Mouse (Mus musculus) embryo, embryonic 10.5 days (tissue): ENCODE data around the gene Fos.
A peak's percentile ranks its signal among the peaks of the same experiment; 100 is the strongest.

Source experiments
- DNase-seq: peaks from one replicate; pipeline ENCODE4 v3.0.0-alpha.2; 2015; ENCODE audit warnings: low spot score

The Fos gene

DNA sequence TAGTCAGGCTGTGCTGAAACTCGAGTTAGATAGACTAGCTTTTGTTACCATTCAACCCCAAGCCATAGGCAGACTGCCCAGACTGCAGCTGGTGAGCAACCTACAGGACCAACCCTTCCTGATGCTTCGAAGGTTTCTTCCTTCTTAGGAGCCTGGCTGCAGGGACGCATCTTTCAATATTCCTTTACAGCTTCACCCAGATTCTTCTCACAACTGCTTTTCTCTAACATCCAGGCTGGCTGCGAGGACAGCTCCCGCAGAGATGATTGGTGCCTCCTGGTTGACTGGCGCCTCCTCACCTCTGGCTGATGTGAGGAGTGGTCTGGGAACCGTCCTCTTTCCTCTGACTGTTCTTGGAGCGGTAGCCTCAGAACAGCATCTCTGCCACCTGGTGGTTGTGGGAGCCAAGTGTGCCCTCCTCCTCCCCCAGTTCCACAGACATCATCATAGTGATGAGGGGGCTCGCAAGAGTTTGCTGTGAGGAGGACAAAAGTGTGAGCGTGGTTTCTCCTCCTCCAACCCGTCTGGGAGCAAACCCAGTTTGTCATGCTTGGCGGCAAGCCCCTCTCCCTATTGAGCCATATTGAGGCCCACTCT, 14.0 kb downstream of the Fos start:
- peak; percentile 89 for DNase-seq

DNA sequence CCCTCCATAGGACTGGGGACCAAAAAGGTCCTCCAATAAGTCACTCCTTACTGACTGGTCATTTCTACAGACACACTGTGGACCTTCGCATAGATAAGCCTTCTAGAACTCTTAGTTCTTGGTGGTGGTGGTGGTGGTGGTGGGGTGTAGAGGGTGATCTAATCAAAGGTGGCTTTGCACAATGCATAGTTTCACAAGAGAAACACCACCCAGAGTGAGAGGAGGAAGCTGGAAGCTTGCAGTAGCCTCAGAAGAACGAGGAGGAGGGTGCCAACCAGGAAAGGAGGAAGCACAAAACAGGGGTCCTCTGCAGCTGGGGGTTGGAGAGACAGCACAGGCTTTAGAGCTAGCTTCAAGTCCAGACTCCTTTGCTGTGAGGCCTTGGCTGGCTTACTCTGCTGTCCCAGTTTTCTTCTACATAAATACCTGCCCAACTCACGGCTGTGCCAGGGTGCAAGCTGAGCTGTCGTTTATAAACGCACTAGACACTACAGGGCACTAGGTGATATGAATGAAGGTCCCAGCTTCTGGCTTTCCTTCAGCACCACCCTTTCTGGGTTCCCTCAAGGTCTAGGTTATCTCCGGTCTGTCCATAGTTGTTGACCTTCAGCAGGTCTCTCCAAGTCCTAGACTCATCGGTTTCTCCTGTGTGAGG, 15.7 kb downstream of the Fos start:
- no peak for DNase-seq

DNA sequence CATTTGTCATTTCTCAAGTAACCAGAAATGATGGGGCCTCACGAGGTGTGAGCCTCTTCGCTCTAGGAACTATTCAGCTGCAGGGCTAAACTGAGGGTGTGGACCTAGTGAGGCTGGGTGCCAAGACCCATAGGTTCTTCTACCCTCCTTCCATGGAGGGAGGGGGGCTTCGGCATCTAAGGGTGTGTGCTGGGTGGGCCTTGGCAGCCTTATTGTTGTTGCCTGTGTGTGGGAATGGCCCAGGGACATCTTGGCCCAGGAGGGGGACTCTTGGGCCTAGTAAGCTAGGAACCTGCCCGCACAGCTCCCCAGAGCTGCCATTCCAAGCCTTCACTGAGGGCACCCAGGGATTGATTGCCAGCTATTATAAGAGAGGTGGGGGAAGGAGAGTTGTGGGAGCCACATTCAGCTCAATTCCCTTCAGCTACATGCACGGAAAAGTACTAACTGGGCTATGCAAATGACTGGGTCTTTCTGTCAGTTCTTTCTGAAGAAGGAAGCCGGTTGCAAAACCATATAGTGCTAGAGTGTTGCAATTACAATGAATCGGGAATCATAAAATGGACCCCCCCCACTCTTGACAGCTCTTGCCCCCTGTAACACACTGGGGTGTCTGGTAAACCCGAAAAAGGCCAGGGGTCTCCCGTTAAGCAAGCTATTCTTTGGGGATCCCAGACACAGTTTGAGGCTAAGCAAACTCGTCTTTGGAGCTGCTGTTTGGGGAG, 16.6 kb downstream of the Fos start:
- no peak for DNase-seq

DNA sequence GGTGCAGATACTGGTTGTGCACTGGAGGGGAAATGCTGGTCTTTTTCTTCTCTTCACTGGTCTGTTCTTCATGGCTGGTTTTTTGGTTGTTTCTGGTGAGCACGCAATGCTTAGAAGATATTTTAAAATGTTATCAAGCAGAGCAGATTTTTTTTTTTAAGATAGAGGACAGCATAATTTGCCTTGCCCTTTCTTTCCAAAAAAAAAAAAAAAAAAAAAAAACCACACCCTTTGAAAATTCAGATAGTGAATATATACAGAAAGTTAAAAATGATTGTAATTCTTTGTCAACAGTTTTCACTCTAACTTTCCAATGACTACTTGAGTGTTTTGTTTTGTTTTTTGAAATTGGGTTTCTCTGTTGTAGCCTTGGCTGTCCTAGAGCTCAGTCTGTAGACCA, 17.3 kb downstream of the Fos start:
- no peak for DNase-seq

DNA sequence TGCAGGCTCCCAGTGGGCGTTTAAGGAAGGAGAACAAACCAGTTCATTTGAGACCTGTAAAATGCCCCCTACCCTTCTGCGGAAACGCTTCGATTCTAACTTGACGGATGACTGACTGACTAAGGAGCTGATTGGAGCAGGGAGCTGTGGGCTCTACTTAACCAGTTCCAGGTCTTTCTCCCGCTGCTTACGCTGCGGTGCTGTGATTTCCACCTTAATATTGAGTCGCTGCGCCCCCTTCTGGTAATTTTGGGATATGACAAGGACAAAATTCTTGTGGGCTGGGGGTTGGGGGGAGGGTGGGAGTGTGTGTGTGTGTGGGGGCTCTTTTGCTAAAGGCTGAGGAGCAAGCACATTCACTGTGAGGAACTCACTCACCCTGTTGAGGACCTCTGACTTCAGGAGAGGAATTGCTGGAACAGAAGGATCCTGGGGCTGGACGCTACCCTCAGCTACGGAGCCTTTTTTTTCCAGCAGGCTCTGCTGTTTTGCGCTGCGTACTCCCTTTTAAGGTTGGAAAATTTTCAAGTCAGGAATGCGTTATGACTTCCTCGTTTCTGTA, 18.5 kb downstream of the Fos start:
- peak; percentile 93 for DNase-seq

DNA sequence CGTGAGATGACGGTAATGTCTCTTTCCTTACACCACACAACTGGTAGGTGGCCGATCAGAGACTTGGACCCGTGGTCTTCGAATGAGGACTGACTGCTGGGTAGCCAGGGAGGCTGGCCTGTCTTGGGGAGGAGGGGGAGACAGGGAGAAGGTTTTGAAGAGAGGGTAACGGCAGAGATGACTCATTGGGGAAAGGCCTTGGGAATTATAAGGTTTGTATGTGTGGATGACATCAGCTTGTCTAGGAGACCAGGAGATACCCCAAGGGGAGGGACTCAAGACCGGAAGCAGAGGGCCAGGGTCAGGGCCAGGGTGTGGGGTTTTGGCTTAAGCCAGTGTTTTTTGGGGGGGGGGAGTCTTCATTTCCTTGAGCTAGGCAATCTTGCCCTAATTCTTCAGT, 22.6 kb downstream of the Fos start:
- DNase-seq, result no peak

DNA sequence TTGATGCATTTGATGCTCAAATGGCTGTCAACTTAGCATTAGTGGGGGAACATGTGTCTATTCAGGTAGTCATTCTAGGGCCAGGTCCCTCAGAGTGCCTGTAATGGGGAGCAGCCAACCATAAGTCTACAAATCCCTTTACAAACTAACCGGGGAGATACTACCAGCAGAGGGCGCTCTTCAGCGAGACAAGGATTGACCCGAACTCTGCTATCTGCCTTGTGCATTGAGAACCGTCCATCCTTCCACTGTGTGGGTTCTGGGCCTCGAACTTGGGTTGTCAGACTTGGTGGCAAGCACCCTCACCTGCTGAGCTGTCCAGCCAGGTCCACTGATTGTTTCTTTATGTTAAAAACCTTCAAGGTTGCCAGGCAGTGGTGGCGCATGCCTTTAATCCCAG, 23.1 kb downstream of the Fos start:
- DNase-seq, result peak; percentile 89

DNA sequence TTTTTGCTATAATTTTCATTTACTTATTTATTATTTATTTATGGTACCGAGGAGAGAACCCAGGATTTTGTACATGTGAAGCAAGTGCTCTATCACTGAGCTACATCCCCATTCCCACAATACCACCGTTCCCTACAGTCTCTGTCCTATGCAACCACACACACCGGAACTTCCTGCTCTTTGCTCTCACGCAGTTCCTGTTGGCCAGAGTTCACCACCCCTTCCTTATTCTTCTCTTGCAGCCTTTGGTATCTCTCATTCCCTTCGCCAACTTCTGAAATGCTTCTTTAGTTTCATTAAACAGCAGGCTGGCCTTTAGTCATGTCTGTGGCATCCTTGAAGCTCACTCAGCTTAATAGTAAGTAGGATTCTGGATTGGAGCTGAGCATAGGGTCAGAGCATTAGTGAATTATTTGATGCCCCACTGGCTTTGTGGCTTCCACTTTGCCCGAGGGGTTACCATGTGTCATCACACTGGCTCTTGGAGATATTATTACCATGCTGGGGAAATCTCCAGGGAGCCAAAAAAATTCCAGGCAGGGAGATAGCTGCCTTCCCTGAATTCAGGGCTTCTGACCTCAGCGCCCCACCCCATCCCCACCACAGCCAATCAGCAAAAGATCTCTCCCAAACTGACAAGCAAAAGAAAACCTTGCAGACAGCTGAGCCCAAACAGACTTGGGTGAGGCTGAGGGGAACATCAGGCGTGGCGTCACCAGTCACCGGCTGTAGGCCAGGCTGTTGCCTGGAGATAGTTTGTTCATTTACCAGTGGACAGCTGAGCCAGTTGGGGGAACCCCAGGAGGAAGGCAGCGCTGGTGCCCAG, 23.8 kb downstream of the Fos start:
- no peak for DNase-seq

DNA sequence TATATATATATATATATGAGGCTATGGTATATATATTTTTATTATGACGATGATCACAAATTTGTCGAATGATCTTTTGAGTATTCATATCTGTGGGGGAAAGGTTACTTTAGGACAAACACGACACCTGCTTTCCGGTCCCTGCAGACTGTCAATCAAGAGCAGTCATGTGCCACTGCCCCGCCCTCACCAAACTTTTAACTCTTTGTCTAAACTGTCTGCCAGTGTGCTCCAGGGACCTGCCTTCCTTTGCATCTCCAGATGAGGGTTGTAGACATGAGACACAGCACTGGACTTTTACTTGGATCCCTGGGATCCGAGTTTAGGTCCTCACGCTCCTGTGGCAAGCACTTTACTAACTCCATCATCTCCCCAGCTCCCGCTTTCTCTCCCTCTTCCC, 25.3 kb downstream of the Fos start:
- DNase-seq, result no peak

DNA sequence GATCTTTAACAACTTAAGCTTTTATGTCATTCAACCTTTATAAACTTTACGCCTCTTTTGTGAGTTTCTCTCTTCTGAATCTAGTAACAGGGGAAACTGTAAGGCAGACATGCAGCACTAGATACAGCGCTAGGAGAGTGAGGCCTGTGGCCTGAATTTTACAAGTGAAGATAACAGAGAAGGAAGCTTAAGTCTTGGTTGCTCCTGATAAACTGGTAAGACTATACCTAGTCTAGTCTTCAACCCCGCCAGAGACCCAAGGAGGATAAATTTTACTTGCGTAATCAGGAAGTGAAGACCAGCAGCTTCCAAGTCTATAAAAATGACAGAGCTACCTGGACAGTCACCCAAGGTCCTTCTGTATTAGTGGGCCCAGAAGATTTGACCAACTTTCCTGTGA, 29.0 kb downstream of the Fos start:
- no peak for DNase-seq

DNA sequence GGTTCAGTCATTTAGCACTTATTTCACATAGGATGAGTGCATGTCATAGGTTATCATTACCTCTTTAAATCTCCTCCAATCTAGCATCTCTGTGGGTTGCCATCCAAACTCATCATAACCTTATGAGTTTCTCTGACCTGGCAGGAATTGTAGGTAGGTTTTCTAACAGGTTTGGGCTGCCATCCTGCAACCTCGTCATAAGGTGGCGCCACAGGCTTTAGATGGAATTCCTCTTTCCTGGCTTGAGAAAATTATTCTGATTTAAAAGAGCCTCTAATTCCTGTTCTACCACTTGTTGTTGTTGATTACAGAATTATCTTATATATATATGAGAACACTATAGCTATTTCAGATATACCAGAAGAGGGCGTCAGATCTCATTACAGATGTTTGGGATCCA, 34.5 kb downstream of the Fos start:
- DNase-seq, result peak; percentile 61

DNA sequence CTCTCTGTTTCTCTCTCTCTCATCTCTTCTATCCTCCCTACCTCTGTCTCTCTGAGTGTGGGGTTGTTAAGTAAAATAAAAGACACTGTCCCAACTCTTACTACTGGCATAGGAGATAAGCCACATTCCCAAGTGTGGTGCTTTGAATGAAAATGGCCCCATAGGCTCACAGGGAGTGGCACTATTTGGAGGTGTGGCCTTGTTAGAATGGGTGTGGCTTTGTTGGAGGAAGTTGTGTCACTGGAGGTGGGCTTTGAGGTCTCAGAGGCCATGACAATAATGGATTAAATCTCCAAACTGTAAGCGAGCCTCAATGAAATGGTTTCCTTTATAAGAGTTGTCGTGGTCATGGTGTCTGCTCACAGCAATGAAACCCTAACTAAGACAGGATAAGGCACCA, 36.3 kb downstream of the Fos start:
- DNase-seq, result no peak

DNA sequence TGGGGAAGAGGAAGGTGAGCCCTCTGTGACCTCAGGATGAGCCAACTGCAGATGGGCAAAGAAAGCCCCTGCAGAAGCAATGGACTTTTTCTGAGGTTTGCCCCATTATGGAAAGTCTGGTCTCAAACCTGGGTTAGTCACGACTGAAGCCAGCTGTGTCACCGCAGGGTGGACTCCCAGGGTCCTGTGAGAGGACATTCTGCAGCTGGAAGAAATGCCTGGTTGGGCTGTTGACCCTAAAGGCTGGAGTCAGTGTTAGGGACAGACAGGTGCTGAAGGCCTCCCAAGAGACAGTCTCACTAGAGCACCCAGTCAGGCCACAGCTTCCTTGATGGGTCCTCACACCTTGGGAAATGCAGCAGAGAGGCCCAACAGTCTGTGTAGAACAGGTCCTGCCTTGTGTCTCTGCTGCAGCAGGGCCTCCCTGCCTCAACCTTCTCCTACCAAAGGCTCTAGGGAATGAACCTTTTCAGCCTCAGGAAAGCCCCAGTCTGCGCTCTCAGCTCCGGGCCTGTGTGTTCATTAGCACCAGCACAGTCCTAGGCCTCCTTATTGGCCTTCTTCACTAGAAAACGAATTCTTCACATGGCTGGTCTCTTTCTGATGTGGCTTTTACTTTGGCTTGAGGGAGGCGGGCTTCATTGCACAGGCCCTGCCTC, 40.2 kb downstream of the Fos start:
- DNase-seq, result no peak

DNA sequence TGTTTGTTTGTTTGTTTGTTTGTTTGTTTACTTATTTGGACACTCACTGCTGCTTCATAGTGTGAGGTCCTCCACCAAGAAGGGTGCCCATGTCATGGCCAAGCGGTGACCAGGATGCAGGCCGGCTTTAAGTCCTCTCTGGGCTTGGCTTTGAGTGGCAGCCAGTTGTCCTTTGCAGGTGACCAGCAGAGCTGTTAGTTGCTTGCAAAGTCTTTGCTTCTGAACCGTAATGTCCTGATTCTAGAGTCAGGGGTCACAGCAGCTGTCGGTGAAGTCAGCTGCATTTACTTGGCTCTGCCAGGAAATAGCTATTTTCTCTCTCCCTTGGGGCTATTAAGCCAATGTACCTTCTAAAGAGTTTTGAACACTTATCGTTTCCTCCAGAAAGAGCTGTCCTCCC, 41.3 kb downstream of the Fos start:
- no peak for DNase-seq

DNA sequence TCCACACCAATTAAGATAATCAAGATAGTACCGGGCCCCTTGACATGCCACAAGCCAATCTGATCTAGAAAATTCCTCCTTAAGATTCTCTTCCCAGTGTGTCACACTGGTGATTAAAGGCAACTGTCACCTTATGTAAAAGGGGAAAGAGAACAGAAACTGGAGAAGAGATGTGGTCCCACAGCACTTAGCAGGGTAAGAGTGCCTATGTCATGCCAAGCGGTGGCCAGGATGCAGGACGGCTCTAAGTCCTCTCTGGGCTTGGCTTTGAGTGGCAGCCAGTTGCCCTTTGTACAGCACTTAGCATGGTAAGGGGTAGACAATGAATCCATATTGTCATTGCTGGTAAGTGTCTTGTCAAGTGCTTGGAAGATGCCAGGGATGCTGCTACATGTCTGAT, 42.2 kb downstream of the Fos start:
- DNase-seq, result no peak

DNA sequence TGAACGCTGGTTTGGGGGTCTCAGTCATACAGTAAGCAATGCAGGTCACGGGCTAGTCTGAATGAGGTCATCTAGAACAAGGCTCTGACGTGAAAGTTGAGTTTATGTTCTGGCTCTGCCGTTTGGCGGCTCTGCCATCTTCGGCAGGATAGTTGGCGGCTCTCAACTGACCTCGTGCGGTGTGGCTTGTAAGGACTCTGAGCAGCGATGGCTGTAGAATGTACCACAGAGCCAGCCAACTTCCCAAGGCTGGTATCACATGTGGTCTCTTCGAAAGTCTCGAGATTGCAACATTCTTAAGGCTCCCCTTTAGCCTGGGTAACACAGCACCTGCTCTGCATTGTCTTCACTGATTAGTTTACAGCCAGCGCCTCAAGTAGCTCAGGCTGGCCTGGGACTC, 43.6 kb downstream of the Fos start:
- DNase-seq, result no peak

DNA sequence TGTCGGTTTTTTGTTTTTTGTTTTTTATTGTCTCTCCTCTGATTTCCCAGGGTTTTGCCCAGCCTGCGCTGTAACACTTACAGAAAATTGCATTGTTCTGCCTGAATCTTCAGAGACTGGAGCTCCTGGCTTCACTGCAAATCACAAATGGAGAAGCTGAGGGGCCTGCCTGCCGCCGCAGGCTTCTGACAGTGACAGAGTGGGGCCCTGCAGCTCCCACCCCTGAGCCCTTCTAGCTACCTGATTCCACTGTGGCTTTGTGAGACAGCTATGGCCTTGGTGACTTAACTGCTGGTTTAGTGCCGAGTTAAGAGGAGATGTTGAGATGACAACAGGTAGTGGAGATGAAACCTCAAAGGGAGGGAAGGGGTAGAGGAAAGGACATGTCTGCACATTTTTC, 44.3 kb downstream of the Fos start:
- DNase-seq, result no peak

DNA sequence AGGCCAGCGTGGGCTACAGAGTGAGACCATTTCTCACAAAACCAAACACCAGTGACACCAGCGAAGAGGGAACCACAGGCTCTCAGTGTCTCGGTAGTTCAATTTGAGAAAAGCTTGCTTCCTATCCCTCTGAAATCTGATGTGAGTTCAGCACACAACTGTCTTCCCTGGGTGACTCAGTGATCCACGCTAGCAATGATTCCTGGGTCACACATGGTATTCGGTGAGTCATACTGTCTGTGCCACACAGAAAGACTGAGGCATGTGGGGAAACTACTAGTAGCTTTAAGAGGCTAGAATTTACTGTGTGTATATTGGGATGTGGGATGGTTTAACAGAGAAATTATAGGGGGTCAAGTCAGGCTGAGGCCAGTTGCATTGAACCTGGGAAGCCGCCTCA, 45.9 kb downstream of the Fos start:
- DNase-seq, result no peak

DNA sequence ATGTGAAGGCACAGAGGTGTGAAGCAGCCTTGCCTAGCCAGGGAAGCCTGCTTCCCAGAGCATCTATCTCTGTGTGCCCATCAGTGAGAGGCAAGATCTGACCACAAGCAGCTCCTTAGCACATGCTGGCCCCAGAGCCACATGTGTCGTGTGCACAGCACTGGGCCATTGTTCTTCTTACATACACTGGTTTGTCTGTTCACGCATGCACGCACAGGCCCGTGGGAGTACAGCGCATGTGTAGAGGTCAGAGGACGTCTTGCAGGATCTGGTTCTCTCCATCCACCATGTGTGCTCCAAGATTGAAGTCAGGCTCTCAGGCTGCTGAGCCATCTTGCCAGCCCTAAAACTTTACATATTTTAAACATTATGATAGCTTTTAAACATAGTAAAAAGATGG, 47.4 kb downstream of the Fos start:
- DNase-seq, result no peak

DNA sequence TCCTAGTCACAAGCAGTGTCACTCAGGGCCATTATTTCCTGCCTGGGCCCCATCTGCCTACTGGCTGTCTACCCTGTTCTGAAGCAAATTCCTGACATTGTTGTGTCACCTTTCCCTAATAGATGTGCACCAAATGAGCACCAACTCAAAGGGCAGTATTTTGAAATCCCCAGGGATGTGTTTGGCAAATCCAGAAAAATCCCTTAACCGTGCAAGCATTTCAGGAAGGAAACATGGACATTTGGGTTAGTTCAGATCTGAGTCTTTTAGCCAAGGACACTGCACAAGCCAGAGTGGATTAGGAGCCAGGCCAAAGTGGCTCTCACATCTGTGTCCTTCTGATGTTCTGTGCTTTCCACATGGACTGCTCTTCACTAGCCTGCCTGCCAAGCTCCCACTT, 48.0 kb downstream of the Fos start:
- no peak for DNase-seq

DNA sequence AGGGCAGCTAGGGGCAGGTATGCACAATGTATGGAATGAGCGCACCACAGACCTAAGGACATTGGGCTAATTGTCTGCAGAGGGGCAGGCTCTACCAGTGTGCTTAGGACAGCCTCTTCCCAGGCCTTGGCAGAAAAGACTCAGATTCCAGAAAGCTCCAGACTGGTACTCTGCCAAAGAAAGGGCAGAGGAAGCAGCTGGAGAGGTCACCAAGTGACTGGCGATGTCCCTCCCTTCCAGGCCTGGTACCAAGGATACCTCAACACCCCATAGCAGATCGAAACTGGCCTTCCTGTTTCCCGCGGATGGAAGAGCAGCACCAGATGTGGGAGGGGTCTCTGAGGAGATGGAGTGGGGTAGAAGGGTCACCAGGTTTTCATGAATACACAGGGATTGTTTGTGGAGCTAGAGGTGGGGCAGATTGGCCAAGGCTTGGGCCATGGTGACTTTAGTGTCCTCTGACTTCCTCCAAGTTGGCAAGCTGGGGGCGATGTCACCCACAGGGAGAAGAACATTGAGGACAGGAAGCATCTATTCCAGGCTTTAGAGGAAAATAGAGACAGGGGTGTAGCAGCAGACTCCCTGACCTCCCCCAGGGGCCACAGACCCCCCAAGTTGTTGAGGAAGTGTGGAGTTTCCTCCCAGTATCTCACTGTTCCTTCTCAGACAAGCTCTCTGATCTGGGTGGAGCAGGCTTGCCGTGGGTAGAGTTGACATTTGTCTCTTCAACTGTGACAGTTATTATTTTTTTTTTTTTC, 49.1 kb downstream of the Fos start:
- no peak for DNase-seq
